Mouse (Mus musculus) heart, postnatal 0 days (tissue): ENCODE data around the gene Smarcb1.

ENCODE experiments used
- CTCF ChIP-seq: IDR thresholded peaks from 2 replicates; pipeline ENCODE4 v1.5.1; 2016; ENCODE audit warnings: antibody characterized with exemption, control low read depth, low read depth
- EP300 ChIP-seq: IDR thresholded peaks from 2 replicates; pipeline ENCODE4 v1.6.1; 2016; ENCODE audit warnings: antibody characterized with exemption, low read depth

GRCm38 (mm10) chr10:75882433-75883231 lies 38.8 kb downstream of the Smarcb1 start:
- no peak for TF ChIP-seq EP300
- TF ChIP-seq CTCF, result no peak
